Mouse (Mus musculus) forebrain, embryonic 14.5 days (tissue): ENCODE data around the gene Zfp646. TPM values are rescaled to one million over a fixed set of nuclear protein-coding genes. Genes with fewer than 3 reads are reported as not detected.

Source experiments
- ATAC-seq: fragments of 200-750 bp; cut with Nextera tagmentation; 2 replicates; pipeline ENCODE4 v1.8.0; 2017; ENCODE audit warnings: mild to moderate bottlenecking, moderate library complexity
- DNase-seq: peaks from one replicate; pipeline ENCODE4 v3.0.0-alpha.2; 2015; ENCODE audit warnings: low spot score
- H3K27ac ChIP-seq: fragments of 300-500 bp; sonication (generic); 2 replicates; pipeline ENCODE4 v1.5.1; 2014; ENCODE audit warnings: low read depth, mild to moderate bottlenecking, control low read depth, low read length, moderate library complexity
- H3K27me3 ChIP-seq: fragments of 300-500 bp; sonication (generic); replicated peaks from 2 replicates; pipeline ENCODE4 v1.6.1; 2014; ENCODE audit warnings: low read length, control low read depth, mixed read lengths; ENCODE audit not compliant: control insufficient read depth, insufficient read depth
- H3K36me3 ChIP-seq: fragments of 300-500 bp; sonication (generic); 2 replicates; pipeline ENCODE4 v1.6.1; 2014; ENCODE audit warnings: low read length, control low read depth; ENCODE audit not compliant: control insufficient read depth, insufficient read depth
- H3K4me1 ChIP-seq: fragments of 300-500 bp; sonication (generic); 2 replicates; pipeline ENCODE4 v1.6.1; 2014; ENCODE audit warnings: antibody characterized with exemption, low read length, control low read depth; ENCODE audit not compliant: control insufficient read depth, insufficient read depth
- H3K4me2 ChIP-seq: fragments of 300-500 bp; sonication (generic); 2 replicates; pipeline ENCODE4 v1.6.1; 2014; ENCODE audit warnings: mild to moderate bottlenecking, control low read depth, low read length
- H3K4me3 ChIP-seq: fragments of 300-500 bp; sonication (generic); 2 replicates; pipeline ENCODE4 v1.5.1; 2014; ENCODE audit warnings: low read depth, low read length, control low read depth
- H3K9ac ChIP-seq: fragments of 300-500 bp; sonication (generic); 2 replicates; pipeline ENCODE4 v1.6.1; 2014; ENCODE audit warnings: mild to moderate bottlenecking, low read length, control low read depth, moderate library complexity
- H3K9me3 ChIP-seq: fragments of 300-500 bp; sonication (generic); replicated peaks from 2 replicates; pipeline ENCODE4 v1.6.1; 2016; ENCODE audit warnings: low read length, control low read depth, mixed read lengths; ENCODE audit not compliant: control insufficient read depth
- WGBS: fragments of 180-500 bp; shearing (Covaris S2); extraction: QIAGEN DNeasy Blood & Tissue Kit; methylation state at CpG from one replicate; pipeline ENCODE4 v1.1.7; 2014; 5-methylcytosine and 5-hydroxymethylcytosine counted together
- polyA plus RNA-seq: library from polyadenylated mRNA; unstranded; fragments of >200 nt; fragmentation: Nextera tagmentation; extraction: Ambion mirVana; gene quantifications from 2 replicates; pipeline ENCODE4 v1.2.1, GENCODE M21; 2014

The Zfp646 gene
- polyA plus RNA-seq, 1 experiment from 2014 or later, result 12.0 TPM

DNA sequence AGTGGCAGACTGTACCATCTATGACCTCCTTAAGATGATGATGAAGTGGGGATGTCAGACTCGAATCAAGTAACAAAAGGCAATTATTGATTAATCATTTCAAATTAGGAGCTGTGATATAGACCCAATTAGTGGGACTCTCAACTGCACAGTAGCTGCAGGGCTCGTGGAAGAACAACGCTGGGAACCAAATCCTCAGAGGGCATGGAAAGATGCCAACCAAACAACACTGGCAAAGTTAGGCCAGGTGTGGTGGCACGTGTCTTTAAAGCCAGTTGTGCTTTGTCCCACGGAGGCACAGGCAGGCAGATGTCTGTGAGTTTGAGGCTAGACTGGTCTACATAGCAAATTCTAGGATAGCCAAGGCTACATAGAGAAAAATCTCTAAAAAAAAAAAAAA is 54.6 kb downstream of the Zfp646 start:
- H3K9ac ChIP-seq, result no peak overlapping the region
- H3K4me1 ChIP-seq, result 0 out of 2 replicates have a peak, but pooled peaks cover 4% of the 10 kb centered on the region
- no peak for DNase-seq
- H3K4me2 ChIP-seq, result no peak overlapping the region
- no peak overlapping the region for H3K27ac ChIP-seq
- no peak overlapping the region for H3K4me3 ChIP-seq
- ATAC-seq, result no peak
- peaks cover 10% of the 10 kb centered on the region for H3K36me3 ChIP-seq
- no peaks in the 10 kb centered on the region; the same call in 1 of the 2 replicates for H3K27me3 ChIP-seq
- H3K9me3 ChIP-seq, result no peaks in the 10 kb centered on the region
- WGBS, result 64% methylated on average over 5 of the region's 5 CpGs

DNA sequence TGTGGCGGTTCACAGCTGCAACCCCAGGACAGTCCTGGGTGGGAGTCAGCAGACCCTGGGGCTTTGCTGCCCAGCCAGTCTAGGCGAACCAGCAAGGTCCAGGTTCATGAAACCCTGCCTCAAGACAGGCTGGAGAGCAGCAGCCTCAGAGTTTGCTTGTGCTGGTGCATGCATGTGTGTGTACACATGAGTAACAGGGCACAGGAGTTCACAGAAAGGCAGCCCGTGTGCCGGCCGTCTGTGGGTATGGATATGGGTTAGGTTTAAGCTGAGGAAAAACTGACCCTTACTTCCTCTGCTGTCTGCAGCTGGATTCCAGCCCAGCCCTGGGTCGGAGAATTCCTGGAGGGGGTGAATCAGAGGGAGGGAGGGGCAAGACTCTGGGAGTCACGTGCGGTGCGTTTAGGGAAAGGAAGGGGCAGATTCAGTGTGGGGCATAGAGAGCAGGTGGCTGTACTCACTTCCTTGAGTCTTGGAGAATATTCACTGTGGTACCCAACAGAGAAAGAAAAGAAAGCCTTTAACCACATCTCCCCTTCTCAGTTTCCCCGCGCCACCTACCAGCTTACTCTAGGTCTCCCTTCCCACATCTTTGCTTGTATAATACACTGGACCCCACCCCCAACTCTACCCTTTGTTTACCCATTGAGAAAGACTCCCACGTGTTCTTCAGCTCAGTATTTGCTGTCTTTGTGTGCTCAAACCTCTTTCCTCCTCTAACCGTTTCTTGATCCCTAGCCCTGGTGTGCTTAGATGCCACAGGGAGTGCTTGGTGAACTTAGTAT is 55.5 kb downstream of the Zfp646 start:
- Histone ChIP-seq H3K9me3 (no peaks in the 10 kb centered on the region), H3K36me3 (peaks cover 3% of the 10 kb centered on the region; the same call in 1 of the 2 replicates), H3K4me3 (no peak overlapping the region), H3K9ac (no peak overlapping the region), H3K4me1 (peaks cover 8% of the 10 kb centered on the region), H3K27ac (no peak overlapping the region), H3K27me3 (no peaks in the 10 kb centered on the region; the same call in 1 of the 2 replicates), H3K4me2 (no peak overlapping the region)
- DNase-seq (no peak), ATAC-seq (no peak)
- 32% methylated on average over 13 of the region's 13 CpGs for WGBS

DNA sequence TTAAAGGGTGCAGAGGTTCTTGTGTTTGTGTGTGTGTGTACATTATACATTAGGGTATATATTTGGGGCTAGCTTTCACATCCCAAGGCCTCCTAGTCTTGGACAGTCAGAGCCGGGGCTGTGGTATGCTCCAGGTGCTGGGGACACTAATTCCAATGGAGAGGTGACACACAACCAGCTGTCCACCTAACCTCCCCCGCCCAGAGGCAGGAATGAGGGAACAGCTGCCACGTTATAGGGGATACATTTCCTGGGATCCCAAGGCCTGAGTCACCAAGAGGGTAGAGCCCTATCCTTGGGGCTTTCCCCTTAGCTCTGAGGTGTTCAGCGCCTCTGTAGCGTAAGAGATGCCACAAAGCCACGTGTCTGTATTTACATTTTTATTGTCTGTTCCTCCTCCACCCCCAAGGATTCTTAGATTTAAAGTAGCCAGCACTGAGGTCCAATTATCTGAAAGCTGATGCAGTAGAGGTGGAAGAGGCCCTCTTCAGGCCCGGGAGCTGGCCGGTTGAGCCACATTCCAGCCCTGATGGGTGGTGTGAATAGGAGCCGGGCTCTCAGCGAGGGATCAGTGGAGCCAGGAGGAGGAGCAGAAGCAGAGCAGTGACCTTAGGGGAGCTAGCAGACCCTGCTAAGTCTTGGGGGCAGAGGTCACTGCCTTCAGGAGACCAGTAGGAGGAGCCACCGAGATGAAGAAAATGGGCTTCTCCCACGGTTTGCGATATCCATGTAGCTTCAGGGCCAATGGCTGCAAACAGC is 56.4 kb downstream of the Zfp646 start:
- Histone ChIP-seq H3K27me3 (no peaks in the 10 kb centered on the region; the same call in 1 of the 2 replicates), H3K9me3 (no peaks in the 10 kb centered on the region), H3K4me1 (peaks cover 8% of the 10 kb centered on the region), H3K4me3 (no peak overlapping the region), H3K4me2 (no peak overlapping the region), H3K36me3 (no peaks in the 10 kb centered on the region), H3K9ac (no peak overlapping the region), H3K27ac (no peak overlapping the region)
- WGBS, result 16% methylated on average over 13 of the region's 13 CpGs
- ATAC-seq (no peak), DNase-seq (no peak)

DNA sequence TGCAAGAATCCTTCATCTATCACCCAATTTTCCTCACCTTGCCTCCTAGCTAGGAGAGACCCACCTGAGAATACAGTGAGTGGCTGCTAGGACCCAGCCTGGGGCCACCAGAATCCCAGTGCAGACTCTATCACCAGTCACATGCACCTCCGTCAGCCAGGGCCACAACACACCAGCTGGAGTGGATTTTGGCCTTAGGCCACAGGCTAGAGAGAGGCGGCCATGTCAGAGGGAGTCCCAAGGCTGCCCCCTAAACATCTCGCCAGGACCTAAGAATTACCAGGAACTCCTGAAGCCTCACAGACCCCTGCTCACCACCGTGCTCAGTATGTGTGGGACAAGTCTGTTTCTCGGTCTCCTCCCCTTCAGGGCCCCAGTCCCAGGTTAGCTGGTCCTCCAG is 58.1 kb downstream of the Zfp646 start:
- Histone ChIP-seq H3K9ac (no peak overlapping the region), H3K27me3 (no peaks in the 10 kb centered on the region; the same call in 1 of the 2 replicates), H3K4me1 (peaks cover 8% of the 10 kb centered on the region), H3K36me3 (no peaks in the 10 kb centered on the region), H3K4me3 (no peak overlapping the region), H3K9me3 (no peaks in the 10 kb centered on the region), H3K4me2 (no peak overlapping the region), H3K27ac (no peak overlapping the region)
- DNase-seq (no peak), ATAC-seq (no peak)
- 85% methylated on average over 5 of the region's 5 CpGs for whole genome bisulfite sequencing

DNA sequence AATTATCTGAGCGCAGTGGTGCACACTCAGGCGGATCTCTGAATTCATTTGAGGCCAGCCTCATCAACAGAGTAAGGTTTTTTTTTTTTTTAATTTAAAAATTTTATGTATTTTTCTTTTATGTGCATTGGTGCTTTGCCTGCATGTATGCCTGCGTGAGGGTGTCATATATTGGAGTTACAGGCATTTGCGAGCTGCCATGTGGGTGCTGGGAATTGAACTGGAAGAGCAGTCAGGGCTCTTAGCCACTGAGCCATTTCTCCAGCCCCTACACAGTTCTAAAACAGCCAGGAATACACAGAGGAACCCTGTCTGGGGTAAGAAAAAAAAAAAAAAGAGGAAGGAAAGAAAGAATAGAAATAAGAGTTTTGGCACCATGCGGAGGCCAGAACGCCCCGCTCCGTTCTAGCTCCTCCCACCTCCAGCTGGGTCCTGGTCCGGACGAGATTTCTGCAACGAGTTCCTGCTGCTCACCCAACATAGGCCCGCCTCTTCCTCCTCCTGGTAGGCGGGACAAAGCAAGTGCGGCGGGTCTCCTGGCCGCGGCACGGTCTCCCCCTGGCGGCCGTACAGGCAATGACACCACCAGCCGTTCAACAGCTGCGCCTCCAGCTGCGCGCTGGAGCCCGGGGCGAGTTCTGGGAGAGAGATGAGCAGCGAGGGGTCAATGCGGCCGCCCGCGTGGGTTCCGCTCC is 59.2 kb downstream of the Zfp646 start:
- peak overlapping the region; percentile 98 for H3K4me2 ChIP-seq
- peak; percentile 98 for DNase-seq
- H3K27ac ChIP-seq, result peak overlapping the region; percentile 44; the same call in 1 of the 2 replicates
- H3K4me1 ChIP-seq, result peaks cover 8% of the 10 kb centered on the region
- peak overlapping the region; percentile 84 for H3K9ac ChIP-seq
- peak; percentile 98 for ATAC-seq
- no peaks in the 10 kb centered on the region for H3K9me3 ChIP-seq
- 7% methylated on average over 30 of the region's 32 CpGs for WGBS
- H3K4me3 ChIP-seq, result peak overlapping the region; percentile 74
- H3K36me3 ChIP-seq, result no peaks in the 10 kb centered on the region
- H3K27me3 ChIP-seq, result no peaks in the 10 kb centered on the region; the same call in 1 of the 2 replicates

Other genes starting within 250 kb of the Zfp646 start
- gene Bcl7c, start 167.3 kb upstream of the Zfp646 start, polyA plus RNA-seq, result 40.8 and 45.7 TPM in 2 replicates
- 5.3 and 5.9 TPM in 2 replicates for gene Ctf1, start 163.5 kb upstream of the Zfp646 start, polyA plus RNA-seq
- gene Ctf2, start 144.1 kb upstream of the Zfp646 start, polyA plus RNA-seq, result 0.09 TPM in 1 of 2 replicates, not detected in the other
- gene Fbxl19, start 131.7 kb upstream of the Zfp646 start, polyA plus RNA-seq, result 7.2 and 7.8 TPM in 2 replicates
- gene Orai3, start 106.4 kb upstream of the Zfp646 start, polyA plus RNA-seq, result 3.3 and 4.2 TPM in 2 replicates
- gene Setd1a, start 99.6 kb upstream of the Zfp646 start, polyA plus RNA-seq, result 17.0 and 18.0 TPM in 2 replicates
- not detected in 2 replicates for gene Gm49388, start 90.6 kb upstream of the Zfp646 start, polyA plus RNA-seq
- 6.9 and 9.7 TPM in 2 replicates for gene Hsd3b7, start 75.6 kb upstream of the Zfp646 start, polyA plus RNA-seq
- gene Stx4a, start 51.9 kb upstream of the Zfp646 start, polyA plus RNA-seq, result 9.7 and 11.1 TPM in 2 replicates
- gene Stx1b, start 51.7 kb upstream of the Zfp646 start, polyA plus RNA-seq, result 15.7 and 22.3 TPM in 2 replicates
- 24.1 and 29.1 TPM in 2 replicates for gene Zfp668, start 607 bp downstream of the Zfp646 start, polyA plus RNA-seq
- 0.61 and 0.63 TPM in 2 replicates for gene Prss53, start 14.7 kb downstream of the Zfp646 start, polyA plus RNA-seq
- gene Gm21974, start 19.2 kb downstream of the Zfp646 start, polyA plus RNA-seq, result not detected in 2 replicates
- gene Vkorc1, start 19.4 kb downstream of the Zfp646 start, polyA plus RNA-seq, result 61.5 and 69.9 TPM in 2 replicates
- gene Bckdk, start 27.9 kb downstream of the Zfp646 start, polyA plus RNA-seq, result 108 and 131 TPM in 2 replicates
- 51.1 and 56.7 TPM in 2 replicates for gene Kat8, start 36.3 kb downstream of the Zfp646 start, polyA plus RNA-seq
- 0.17 TPM in 1 of 2 replicates, not detected in the other for gene Prss8, start 53.9 kb downstream of the Zfp646 start, polyA plus RNA-seq
- gene Prss36, start 70.5 kb downstream of the Zfp646 start, polyA plus RNA-seq, result 12.3 and 12.9 TPM in 2 replicates
- gene Fus, start 91.2 kb downstream of the Zfp646 start, polyA plus RNA-seq, result 55.9 and 60.1 TPM in 2 replicates
- 7.1 and 11.5 TPM in 2 replicates for gene Pycard, start 117.6 kb downstream of the Zfp646 start, polyA plus RNA-seq
- not detected in 2 replicates for gene Trim72, start 127.7 kb downstream of the Zfp646 start, polyA plus RNA-seq
- 0.22 and 0.41 TPM in 2 replicates for gene Itgam, start 186.4 kb downstream of the Zfp646 start, polyA plus RNA-seq
- gene Gm49368, start 186.5 kb downstream of the Zfp646 start, polyA plus RNA-seq, result not detected in 2 replicates